Mouse (Mus musculus) T-helper 2 cell (primary cell): ENCODE data around the gene Ppp1r12c.
"Not testable (repeated sequence)": the region's sequence is repeated elsewhere in the genome, so short reads cannot be mapped to it uniquely, and the experiment has no call there.

Source experiments
- in situ Hi-C: fragments of 300-600 bp; cut with MboI, MseI; formaldehyde crosslinking; loops from one replicate; pipeline ENCODE4 v1.15.1; 2025; ENCODE audit warnings: high pct_unique_total_duplicates

Ppp1r12c gene

DNA sequence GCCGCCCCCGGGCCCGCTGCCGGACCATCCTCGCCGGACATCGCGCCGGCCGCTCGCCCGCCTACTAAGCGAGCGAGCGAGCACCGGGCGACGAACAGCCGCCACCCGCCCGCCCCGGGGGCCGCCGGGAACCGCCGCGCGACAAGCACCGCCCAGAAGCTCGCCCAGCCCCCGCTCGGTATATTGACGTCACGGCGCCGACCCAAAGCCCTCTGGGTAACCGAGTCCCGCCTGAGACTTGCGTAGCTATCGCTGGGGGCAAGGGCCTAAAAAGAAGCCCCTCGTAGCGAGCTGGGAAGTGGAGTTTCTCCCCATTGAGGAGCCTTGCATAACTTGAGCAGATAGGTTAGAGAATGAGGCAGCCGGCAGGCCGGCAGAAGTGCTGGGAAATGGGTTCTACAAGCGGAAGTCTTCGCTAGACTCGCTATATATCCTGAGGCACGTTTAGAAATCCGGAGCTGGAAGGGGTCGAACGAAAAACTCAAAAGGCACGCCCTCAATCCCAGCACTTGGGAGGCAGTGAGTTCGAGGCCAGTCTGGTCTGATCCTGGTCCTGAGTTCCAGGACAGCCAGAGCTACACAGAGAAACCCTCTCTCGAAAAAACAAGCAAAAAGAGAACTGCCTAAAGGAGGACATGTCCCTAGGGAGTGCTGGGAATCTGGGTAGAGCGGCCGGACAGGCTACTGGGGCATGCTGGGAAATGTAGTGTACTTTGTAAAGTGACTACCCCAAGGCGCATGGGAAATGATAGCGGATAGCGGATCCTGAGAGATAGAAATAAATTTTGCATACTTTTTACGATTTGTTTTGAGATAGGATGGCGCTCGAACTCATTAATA is at the start of gene Ppp1r12c:
Ppp1r12c (minus strand) TSS at position 123 of the 840 bp plus-strand sequence.
- in situ Hi-C loops, result no loop called here

DNA sequence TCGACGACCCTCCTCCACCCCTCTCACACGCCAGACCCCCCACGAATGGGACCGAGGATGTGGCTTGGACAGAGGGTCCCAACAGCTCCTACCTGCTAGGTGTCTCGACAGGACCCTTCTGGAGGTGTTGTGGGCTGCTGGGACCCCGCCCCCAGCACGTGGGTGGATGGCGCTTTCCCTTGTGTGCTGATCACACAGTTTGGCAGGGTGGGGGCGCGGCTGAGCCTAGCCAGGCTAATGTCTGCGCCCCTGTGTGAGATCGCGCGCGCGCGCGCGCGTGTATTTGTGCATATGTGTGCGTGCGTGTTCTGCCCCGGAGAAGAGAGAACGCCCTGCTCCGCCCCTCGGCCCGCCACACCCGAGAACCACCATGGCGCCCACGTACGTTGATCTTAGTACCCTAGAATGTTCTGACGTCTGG is 45.8 kb upstream of the Ppp1r12c start, which contains the start of gene Syt5:
Syt5 (minus strand) TSS at position 321 of the 421 bp plus-strand sequence.
- in situ Hi-C loops, result no loop called here

DNA sequence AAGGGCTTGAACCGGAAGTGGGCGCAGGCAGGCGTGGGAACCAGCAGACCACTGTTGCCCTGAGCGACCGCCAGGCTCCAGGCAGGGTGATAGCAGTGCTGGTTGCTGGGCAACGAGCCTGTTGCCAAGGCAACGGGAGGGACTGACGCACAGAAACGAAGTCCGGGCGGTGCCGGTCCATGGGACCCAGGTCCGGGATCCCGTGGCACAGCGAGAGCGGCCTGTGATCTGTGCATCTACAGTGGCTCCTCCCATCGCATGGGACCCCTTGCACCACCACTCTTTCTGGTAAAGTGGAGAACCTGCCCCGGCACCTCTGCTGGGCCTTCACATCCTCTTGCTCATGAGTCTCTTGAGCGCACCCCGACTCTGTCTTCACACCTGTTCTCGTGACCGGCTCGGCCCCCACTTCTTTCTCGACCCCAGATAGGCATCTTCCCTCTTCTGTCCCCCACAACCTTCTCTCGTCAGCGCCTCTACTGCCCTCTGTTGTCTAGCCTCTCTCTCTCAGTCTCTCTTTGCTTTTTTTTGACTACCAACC is 45.2 kb upstream of the Ppp1r12c start:
- in situ Hi-C loops, result no loop called here

DNA sequence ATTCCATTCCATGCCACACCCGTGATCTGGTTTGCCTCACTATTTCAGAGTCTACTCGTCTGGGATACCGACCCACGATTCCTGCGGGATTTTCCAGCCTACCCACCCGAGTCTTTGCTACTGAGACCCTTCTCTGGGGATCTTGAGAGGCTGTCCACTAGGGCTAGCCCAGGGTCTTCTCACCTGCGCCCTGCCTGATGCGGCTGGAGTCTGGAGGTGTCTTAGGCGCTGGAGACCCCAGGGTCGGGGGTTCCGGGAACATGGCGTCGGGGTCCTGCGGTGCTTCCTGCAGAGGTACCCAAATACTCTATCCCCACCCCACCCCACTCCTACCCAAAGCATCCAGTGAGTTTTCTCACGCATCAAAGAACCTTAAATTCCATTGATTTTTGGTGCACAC is 44.6 kb upstream of the Ppp1r12c start:
- in situ Hi-C loops, result no loop called here

DNA sequence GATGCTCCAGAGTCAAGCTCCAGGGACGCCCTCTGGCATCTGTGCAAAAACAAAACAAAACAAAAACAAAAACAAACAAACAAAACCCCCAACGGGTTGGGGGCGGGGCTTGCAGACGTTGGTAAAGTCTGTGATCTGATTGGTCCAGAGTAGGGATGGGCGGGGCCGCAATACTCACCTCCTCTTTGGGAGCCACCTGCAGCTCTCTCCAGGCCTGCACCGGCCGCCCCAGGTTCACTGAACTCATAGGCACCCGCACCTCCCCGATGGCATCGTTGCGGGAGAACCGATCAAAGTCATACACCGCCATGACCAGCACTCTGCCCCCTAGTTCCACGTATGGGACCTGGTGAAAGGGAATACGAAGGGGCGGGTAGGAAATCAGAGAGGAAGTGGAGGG is 40.5 kb upstream of the Ppp1r12c start:
- in situ Hi-C loops, result no loop called here

DNA sequence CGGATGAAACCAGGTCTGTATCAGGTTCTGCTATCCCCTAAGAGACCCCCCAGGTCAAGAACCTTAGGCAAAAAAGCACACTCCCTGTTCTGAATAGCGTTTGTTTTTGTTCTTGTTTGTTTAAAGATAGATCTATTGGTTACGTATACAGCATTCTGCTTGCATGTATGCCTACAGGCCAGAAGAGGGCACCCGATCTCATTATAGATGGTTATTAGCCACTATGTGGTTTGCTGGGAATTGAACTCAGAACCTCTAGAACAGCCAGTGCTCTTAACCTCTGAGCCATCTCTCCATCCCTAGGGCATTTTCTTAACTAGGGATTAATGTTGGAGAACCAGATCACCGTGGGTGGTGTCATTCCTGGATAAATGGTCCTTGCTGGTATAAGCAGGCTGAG is 39.9 kb upstream of the Ppp1r12c start:
- in situ Hi-C loops, result no loop called here

DNA sequence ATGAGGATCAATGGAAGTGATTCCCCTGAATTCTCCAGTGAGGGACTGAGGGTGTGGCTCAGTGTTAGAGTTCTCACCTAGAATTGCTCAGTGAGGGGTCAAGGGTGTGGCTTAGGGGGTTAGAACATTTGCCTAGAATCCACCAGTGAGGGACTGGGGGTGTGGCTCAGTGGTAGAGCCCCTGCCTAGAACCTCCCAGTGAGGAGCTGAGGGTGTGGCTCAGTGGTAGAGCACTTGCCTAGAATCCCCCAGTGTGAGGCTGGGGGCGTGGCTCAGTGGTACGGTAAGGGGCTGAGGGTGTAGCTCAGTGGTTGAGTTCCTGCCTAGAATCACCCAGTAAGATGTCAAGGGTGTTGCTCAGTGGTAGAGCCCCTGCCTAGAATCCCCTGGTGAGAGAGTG is 37.5 kb upstream of the Ppp1r12c start:
- in situ Hi-C loops, result no loop called here

DNA sequence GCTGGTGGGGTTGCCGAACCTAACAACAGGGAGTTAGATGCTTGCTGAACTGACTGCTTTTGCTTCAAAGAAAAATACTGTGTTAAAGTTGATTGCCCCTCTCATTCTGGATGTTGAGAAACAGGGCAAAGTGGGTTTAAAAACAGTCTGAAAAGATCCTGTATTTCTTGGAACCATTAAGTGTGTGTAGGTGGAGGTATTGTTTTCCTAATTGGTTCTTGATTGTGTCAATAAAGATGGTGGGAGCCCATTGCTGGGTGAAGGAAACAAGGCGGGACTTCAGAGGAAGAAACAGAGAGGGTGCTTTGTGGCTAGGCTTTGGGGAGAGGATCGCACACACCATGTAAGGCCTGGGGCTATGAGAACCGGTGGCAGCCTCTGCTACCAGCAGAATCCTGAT is 35.7 kb upstream of the Ppp1r12c start:
- in situ Hi-C loops, result no loop called here

DNA sequence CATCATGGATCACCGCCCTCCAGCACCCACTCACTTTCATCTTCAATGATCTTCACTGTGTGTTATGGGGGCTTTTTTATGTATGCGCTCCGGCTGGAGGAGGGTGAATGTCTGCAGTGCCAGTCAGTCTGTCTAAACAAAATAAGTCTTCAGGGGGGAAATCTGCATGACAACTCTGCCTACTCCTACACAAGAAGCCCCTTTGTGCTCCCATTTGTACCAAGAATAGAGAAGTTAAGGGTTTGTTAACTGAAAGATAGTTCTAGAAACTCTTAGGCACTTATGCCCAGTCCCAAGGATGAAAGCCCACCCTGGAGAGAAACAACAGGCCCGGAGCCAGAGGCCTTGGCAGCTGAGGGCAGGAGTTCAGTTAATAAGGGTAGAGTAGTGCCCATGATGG is 34.9 kb upstream of the Ppp1r12c start:
- in situ Hi-C loops, result no loop called here

DNA sequence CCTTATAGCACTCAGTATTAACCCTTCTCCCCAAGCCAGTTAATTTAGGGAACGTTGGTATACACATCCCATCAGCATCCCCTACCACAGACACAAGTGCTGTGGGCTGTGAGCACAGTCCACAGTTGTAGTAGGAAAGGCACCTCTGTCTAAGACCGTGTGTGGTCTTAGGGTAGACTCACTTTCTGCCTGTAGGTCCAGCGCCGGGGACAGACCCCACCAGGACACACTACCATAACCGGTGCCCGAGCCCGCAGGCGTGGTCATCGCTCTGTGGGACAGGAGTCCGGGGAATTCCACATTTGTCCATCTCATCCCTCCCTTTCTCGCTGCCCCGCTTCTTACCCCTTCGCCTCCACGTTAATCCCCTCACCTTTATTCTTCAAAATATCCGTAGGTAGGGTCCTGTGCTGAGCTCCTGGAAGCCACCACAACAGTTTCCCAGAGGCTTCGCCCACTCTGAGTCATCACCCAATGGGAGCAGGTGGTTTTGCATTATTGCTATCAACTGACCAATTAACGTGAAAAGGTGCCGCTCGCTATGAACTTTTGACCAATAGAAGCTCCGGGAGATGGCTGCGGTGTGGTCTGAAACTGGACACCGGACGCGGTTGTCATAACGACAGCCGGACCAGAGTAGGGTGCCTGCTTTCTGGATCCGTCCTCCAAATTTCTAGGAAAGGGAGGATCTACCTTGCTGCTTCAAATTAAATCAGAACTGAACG is 30.7 kb upstream of the Ppp1r12c start, which contains the start of gene Dnaaf3:
Dnaaf3 (minus strand) TSS at position 449 of the 725 bp plus-strand sequence.
- in situ Hi-C loops, result no loop called here

DNA sequence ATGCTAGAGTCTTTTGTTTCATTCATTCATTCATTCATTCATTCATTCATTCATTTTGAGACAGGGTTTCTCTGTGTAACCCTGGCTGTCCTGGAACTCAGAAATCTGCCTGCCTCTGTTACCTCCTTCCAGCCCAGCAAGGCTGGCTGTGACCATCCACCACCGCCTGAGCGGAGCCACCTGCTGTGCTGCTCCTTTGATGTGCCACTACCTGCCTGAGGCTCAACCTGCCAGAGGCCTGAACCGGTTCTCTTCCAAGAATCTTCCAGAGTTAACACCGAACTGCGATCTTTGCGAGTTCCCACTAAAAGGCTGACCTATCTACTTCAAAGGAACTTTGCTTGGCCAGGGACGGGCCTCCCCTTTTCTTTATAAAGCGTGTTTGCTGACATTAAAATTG is 28.7 kb upstream of the Ppp1r12c start:
- in situ Hi-C loops, result not testable (repeated sequence)

DNA sequence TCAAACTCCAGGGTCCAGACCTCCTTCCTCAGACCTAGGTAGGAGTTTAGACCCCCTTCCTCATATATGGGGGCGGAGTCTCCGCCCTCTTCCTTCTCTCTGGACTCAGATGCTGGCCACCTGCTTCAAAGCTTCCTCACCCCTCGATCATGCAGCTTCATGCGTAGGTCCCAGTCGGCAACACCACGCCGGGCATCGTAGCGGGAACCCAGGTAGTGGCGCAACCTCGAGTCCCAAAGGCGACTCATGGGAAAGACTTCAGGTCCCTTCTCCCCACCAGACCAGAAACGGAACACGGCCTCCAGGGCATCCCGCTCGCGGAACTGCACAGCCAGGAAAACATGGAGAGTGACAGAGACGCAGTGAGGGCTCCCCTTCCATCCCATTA is 25.8 kb upstream of the Ppp1r12c start:
- in situ Hi-C loops, result loop anchor here (10.0 kb wide), 1 partner anchor 402 kb away; no protein-coding TSS in a partner anchor

DNA sequence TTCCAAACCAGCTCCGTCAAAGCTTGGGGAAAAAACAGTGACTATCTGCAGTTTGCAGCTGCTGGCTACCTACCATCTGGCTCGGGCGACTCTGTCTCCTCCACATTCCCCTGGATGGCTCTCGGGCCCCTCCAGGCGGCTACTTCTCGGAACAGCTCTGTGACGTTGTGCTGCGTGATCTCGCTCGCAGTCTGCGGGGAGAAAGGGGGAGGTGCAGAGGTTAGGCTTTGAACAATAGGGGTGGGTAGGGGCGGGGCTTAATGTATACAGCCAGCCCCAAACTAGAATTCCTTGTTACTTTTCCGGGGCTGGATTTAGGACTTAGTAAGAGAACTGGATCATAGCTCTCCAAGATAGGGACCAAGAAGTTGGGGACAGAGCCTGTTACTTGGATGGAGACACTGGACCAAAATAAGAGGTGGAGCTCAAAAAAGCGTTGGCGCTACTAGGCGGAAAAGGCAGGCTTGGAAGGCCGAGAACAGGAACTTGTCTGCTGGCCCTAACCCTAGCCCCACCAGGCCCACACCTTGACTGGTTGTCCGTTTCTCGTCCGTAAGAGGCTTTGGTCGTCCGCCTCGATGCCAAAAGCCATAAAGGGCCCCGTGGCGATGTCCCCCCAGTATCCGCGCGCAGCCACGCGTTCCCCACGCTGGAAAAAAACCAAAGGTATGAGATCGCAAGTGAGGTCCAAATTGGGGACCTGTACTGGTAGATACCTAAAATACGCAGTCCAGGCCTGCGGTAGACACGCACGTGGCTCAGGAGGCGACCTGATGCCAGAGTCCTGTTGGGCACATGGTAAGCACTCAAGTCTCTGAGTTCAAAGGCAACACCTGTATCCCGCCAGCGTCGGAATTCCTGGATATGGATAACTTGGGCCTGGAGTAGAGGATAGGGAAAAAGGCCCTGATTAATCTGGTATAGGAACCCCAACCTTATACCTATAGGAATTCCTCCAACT is 25.1 kb upstream of the Ppp1r12c start:
- in situ Hi-C loops, result loop anchor here (10.0 kb wide), 1 partner anchor 402 kb away; no protein-coding TSS in a partner anchor

DNA sequence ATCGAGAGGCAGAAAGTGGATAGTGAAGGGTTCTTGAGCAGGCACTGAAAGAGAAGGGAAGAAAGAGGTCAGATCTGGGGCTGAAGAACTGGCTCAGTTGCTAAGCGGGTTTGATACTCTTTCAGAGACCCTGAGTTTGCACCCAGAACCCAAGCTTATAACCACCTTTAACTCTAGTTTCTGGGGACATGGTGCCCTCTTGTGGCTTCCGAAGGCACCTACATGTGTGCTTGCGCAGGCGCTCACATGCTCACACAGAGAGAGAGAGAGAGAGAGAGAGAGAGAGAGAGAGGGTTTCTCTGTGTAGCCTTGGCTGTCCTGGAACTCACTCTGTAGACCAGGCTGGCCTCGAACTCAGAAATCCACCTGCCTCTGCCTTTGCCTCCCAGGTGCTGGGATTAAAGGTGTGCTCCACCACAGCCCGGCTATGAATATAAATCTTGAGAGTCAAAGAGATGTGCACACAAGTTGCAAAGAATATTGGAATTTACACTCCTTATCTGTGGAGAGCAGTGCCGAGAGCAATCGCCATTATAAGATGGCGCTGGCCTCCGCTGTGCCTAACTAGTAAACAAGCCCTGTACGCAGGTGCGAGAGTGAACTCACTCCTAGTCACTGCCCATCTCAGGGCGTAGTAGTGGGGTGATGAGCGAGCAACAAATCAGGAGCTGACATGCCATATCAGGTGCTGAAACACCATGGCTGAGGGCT is 22.9 kb upstream of the Ppp1r12c start, which contains the start of gene Tnni3:
Tnni3 (minus strand) TSS at position 18 of the 711 bp plus-strand sequence.
- in situ Hi-C loops, result loop anchor here (5.0 to 10.0 kb wide), 3 partner anchors 92 to 400 kb away; no protein-coding TSS in a partner anchor

DNA sequence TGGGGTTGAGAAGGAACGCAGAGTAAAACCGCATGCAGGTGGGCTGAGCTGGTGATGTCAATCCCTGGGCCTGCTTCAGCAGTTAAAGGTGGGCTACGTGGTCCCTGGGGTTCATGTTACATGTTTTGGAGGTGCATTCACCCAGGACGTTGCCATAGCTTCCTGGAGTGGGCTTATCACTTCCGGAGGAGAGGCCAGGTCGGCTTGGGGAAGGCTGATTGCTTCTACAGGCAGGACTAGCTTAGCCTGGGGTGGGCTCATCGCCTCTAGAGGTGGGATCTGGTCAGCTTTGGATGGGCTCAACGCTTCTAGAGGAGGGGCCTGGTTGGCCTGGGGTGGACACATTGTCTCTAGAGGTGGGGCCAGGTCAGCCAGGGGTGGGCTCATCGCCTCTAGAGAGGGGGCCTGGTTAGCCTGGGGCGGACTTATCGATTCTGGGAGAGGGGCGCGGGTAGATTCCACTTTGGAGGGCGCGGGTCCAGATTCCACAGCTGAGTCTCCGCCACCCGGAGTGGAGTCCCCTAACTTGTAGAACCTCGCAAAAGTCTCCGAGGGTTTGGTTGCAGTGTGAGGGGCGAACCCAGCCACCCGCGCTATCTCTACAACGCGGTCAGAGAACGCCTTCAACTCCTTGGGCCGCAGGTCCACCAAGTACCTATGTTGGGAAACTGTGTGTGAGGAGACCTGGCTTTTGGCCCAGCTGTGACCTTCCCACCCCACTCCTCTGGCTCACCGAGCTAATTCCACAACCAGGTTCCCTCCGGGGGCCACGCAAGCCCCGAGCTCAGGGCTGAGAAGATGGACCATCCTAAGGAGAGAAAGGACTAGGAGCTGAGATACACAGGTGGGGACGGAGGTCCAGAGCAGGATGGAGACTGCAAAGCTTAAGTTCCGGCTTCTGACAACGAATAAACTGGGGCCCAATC is 22.0 kb upstream of the Ppp1r12c start:
- in situ Hi-C loops, result loop anchor here (5.0 to 10.0 kb wide), 3 partner anchors 91 to 399 kb away; no protein-coding TSS in a partner anchor

DNA sequence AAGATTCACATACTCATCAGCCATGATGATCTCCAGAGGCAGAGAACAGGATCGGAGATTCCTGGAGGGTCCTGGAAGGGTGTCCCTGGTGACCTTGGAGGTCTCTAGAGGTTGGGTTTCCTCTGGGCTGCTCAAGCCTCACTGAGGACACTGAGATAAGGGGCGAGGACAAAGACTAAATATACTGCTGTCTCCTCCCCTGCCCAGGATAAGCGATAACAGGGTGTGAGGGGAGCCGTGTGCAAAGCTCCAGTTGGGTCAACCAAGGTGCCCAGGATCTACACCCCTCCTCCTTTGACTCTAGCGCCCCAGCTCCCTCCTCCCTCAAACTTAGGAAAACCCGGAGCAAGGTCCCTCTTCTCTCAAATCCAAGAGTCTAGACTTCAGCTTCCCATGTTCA is 20.8 kb upstream of the Ppp1r12c start:
- in situ Hi-C loops, result loop anchor here (5.0 to 10.0 kb wide), 3 partner anchors 90 to 397 kb away; no protein-coding TSS in a partner anchor

DNA sequence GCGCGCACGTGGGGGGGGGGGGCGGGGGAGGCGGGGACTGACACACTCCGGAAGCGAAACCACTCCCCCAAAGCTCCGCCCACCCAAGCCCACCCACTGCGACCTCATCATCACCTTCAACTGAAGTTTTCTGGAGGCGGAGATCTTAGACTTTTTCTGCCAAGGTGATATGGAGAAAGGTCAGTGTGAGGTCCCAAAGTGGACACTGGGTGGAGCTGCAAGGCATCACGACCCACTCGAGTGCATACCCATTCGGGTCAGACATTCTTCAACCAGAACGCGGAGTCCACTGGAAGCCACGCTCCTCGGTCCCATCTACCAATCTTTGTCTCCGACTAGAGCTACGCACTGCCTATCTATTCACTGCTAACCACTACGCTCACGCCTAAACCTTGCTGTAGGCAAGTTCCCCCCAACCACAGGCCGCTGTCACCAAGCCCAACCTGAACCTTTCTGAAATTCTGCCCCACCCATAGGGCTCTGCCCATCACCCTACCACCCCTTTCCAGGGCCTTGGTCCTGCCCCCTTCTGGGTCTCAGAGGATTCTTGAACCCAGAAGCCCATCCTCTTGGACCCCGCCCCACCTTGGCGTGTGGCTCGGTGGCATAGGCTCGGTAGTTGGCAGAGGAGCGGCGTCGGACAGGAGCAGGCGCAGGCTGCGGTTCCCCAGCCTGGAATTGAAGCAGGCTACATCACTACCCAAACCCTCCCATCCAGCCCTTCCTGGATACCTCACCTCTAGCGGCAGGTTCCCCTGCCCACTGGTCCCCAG is 19.9 kb upstream of the Ppp1r12c start:
- in situ Hi-C loops, result loop anchor here (5.0 to 10.0 kb wide), 3 partner anchors 89 to 397 kb away; no protein-coding TSS in a partner anchor

DNA sequence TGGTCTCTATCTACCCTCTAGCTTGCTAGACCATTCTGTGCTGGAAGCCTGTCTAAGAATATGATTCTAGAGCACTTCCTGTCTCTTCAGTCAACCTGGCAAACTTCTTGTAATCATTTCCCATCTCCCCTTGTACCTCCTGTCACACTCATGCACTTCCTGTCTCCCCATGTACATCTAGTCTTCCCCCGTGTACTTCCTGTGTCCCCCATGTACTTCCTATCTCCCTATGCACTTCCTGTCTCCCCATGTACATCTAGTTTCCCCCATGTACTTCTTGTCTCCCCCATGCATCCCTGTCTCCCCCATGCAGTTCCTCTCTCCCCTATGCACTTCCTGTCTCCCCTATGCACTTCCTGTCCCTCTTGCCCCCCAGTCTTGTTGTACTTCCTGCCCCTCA is 17.0 kb upstream of the Ppp1r12c start:
- in situ Hi-C loops, result loop anchor here (5.0 kb wide), 1 partner anchor 376 kb away; no protein-coding TSS in a partner anchor
